Mouse (Mus musculus): ENCODE measurements at regions not wholly inside any gene's neighbourhood (a gene's known extent, or its start where the extent isn't known, plus 50 kb on each side); places are given as distances from the start of the nearest gene placed in this dataset.

DNA sequence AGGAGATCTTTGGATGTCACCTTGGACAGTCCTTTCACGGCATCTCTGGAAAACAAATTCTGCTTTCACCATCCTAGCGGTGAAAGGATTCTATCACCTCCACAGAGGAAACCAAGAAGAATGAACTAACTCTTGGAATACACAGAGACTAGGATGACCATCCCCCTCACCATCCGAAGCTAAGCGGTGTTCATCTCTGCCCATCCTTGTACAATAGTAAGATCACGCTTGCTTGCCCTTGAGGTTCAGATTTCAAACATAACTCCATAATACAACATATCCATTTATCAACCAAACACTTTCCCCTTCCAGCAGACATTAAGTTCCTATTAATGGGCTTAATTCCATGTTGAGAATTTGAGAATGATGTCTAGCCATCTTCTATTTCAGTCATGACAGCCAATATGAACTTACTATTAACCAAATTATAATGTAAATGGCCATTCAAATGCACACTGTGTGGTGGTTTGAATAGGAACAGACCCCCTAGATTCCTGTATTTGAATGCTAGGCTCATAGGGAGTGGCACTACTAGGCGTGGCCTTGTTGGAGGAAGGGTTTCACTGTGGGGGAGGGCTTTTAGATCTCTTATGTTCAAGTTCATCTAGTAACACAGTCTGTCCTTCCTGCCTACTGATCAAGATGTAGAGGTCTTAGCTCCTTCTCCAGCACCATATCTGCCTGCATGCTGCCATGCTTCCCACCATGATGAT, 281.4 kb downstream of the Adamts20 start:
- H3K4me3 ChIP-seq (ENCODE audit: low read depth, low read length) = no peak overlapping the region
- no peaks in the 10 kb centered on the region for H3K27me3 ChIP-seq (replicated peaks; ENCODE audit: control insufficient read depth, insufficient read depth, low read length)
- ATAC-seq (replicated peaks; ENCODE audit: low FRiP score) = no peak
- H3K9ac ChIP-seq (ENCODE audit: low read depth, low read length) = no peak overlapping the region
- no peaks in the 10 kb centered on the region for H3K36me3 ChIP-seq (ENCODE audit: control insufficient read depth, insufficient read depth, low read length)
- H3K4me1 ChIP-seq (replicated peaks; ENCODE audit: control insufficient read depth, insufficient read depth, low read length) = no peaks in the 10 kb centered on the region
- 85% methylated on average over 6 of the region's 6 CpGs for WGBS
- H3K9me3 ChIP-seq (ENCODE audit: control insufficient read depth, low read length) = no peaks in the 10 kb centered on the region
- no peak for DNase-seq (ENCODE audit: low spot score)
- H3K27ac ChIP-seq (ENCODE audit: low read depth, low read length) = no peak overlapping the region
- H3K4me2 ChIP-seq = no peak overlapping the region

DNA sequence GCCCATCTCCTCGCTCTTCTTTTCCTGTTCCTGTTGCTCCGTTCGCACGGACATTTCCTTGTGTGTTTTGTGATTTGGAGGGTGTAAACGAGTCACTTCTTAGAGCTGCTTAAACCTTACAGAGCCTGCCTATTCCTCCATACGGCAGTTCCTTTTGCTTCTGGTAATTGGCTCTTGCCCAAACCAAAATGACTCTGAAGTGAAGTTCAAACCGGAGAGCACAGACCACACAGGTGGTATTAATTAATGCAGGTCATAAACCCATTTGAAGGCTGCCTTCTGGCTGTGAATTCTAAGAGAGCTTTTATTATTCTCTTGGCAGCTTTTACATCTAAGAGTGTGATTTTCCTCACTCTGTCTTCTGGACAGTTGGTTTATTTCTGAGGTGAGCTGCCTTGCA, 291.1 kb downstream of the Adamts20 start:
- DNase-seq (ENCODE audit: low spot score) = no peak
- no peaks in the 10 kb centered on the region for H3K4me1 ChIP-seq (replicated peaks; ENCODE audit: control insufficient read depth, insufficient read depth, low read length)
- no peaks in the 10 kb centered on the region for H3K36me3 ChIP-seq (ENCODE audit: control insufficient read depth, insufficient read depth, low read length)
- ATAC-seq (replicated peaks; ENCODE audit: low FRiP score) = no peak
- H3K27me3 ChIP-seq (replicated peaks; ENCODE audit: control insufficient read depth, insufficient read depth, low read length) = no peaks in the 10 kb centered on the region
- no peak overlapping the region for H3K4me3 ChIP-seq (ENCODE audit: low read depth, low read length)
- no peaks in the 10 kb centered on the region for H3K9me3 ChIP-seq (ENCODE audit: control insufficient read depth, low read length)
- no peak overlapping the region for H3K4me2 ChIP-seq
- H3K9ac ChIP-seq (ENCODE audit: low read depth, low read length) = no peak overlapping the region
- whole genome bisulfite sequencing = 68% methylated on average over 7 of the region's 7 CpGs
- H3K27ac ChIP-seq (ENCODE audit: low read depth, low read length) = no peak overlapping the region

DNA sequence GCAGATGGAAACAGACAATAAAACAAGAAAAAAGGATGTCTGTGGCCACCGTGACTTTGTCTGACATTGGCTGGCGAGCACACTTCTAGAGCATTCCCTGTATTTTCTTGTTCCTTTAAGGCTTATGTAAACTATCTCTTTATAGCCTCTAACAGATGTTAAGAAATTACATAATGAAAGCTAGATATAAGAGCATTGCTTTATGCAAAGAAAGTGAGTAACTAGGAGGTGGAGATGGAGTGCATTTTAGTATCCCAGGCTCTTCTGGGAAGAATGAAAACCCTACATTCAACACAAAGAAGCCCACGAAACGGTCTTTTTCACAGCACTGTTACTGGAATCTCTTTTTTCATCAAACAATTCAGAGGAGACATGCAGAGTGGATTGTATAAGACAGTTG, 304.4 kb downstream of the Adamts20 start:
- Histone ChIP-seq H3K27ac (ENCODE audit: low read depth, low read length) (no peak overlapping the region), H3K9me3 (ENCODE audit: control insufficient read depth, low read length) (no peaks in the 10 kb centered on the region), H3K9ac (ENCODE audit: low read depth, low read length) (no peak overlapping the region), H3K4me1 (replicated peaks; ENCODE audit: control insufficient read depth, insufficient read depth, low read length) (no peaks in the 10 kb centered on the region), H3K36me3 (ENCODE audit: control insufficient read depth, insufficient read depth, low read length) (no peaks in the 10 kb centered on the region), H3K4me2 (no peak overlapping the region), H3K4me3 (ENCODE audit: low read depth, low read length) (no peak overlapping the region), H3K27me3 (replicated peaks; ENCODE audit: control insufficient read depth, insufficient read depth, low read length) (no peaks in the 10 kb centered on the region)
- DNase-seq (ENCODE audit: low spot score) (no peak), ATAC-seq (replicated peaks; ENCODE audit: low FRiP score) (no peak)
- 92% methylated on average over 4 of the region's 4 CpGs for WGBS

DNA sequence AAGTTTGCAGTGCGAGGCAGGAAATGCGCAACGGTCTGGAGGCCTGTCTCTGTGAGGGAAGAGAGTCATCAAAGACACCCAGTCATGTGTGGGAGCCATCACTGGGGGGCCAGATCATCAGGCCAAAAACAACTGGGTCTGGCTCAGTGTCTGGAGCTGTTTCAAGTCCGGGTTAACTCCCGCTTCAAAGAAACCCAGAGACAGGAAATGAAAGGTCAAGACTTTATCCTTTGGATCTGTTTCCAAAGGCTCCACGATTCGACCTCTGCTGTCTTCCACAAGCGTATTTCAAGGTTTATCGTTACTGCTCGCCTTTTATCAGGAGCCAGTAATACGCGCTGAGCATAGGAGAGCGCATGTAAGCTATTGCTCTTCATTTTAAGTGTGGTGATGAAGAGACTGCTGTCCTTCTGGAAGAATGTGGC, 325.7 kb downstream of the Adamts20 start:
- Histone ChIP-seq H3K27me3 (replicated peaks; ENCODE audit: control insufficient read depth, insufficient read depth, low read length) (no peaks in the 10 kb centered on the region), H3K36me3 (ENCODE audit: control insufficient read depth, insufficient read depth, low read length) (no peaks in the 10 kb centered on the region), H3K9ac (ENCODE audit: low read depth, low read length) (no peak overlapping the region), H3K4me1 (replicated peaks; ENCODE audit: control insufficient read depth, insufficient read depth, low read length) (no peaks in the 10 kb centered on the region), H3K4me2 (no peak overlapping the region), H3K9me3 (ENCODE audit: control insufficient read depth, low read length) (no peaks in the 10 kb centered on the region), H3K27ac (ENCODE audit: low read depth, low read length) (no peak overlapping the region), H3K4me3 (ENCODE audit: low read depth, low read length) (no peak overlapping the region)
- no peak for DNase-seq (ENCODE audit: low spot score)
- ATAC-seq (replicated peaks; ENCODE audit: low FRiP score) = no peak
- 61% methylated on average over 13 of the region's 13 CpGs for WGBS

DNA sequence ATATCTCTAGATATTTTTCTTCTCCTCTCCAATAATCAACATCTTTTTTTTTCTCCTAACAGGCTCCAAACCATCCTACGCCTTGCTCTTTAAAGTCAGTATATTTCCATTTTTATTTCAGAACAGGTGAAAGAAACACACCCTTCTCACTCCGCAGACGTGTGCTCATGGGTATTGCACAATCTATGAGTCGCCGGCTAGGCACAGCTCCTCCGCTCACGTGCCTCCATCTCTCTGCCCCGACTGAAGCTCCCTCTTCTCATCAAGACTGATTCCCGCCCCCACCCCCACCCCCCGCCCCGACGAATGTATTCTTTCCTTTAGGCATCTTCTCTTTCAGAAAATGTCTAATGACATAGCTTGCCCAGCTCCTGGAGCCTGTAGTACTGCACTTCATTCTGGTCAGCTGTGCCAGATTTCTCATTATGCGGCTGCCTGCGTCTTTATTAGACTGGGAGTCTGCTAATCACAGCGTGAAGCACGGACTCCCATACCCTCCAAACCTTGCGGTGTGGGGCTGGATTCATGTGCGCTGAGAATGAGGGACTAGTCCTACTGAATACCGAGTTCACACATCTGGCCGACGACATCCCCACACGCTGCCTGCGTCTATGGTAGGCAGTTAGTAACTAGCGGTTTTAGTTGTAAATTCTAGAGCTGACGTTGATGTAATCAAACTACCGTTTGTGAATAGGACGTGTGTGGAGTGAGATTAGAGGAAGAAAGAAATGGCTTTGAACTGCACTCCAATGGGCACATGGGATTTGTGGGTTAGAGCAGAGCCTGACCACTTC, 327.9 kb downstream of the Adamts20 start:
- H3K9ac ChIP-seq (ENCODE audit: low read depth, low read length) = no peak overlapping the region
- 77% methylated on average over 27 of the region's 27 CpGs for WGBS

DNA sequence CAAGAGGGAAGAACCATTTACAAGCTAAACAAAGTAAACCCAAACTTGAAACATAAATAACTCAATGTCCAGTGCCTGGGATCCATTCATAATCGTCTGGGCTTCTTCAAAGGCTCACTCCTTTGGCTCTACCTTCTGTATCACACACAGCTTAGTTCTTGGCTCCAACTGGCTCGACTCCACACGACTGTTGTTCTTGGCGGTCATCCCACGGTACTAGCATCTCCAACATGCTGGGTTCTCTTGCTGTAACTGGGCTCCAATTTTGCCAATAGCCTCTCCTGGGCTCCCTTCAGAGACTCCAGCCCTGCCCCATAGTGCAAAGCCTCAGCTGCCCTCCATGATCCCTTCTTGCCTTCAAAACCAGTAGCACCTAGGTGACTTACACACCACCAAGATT, 352.4 kb downstream of the Adamts20 start:
- no peak overlapping the region for H3K9ac ChIP-seq (ENCODE audit: low read depth, low read length)
- no peaks in the 10 kb centered on the region for H3K4me1 ChIP-seq (replicated peaks; ENCODE audit: control insufficient read depth, insufficient read depth, low read length)
- H3K36me3 ChIP-seq (ENCODE audit: control insufficient read depth, insufficient read depth, low read length) = no peaks in the 10 kb centered on the region
- H3K27ac ChIP-seq (ENCODE audit: low read depth, low read length) = no peak overlapping the region
- no peaks in the 10 kb centered on the region for H3K27me3 ChIP-seq (replicated peaks; ENCODE audit: control insufficient read depth, insufficient read depth, low read length)
- ATAC-seq (replicated peaks; ENCODE audit: low FRiP score) (no peak), DNase-seq (ENCODE audit: low spot score) (no peak)
- H3K9me3 ChIP-seq (ENCODE audit: control insufficient read depth, low read length) = no peaks in the 10 kb centered on the region
- H3K4me2 ChIP-seq = no peak overlapping the region
- WGBS = 79% methylated on average over 5 of the region's 5 CpGs
- no peak overlapping the region for H3K4me3 ChIP-seq (ENCODE audit: low read depth, low read length)

More for the DNA sequence above, 327.9 kb downstream of the Adamts20 start:
- Histone ChIP-seq H3K9me3 (ENCODE audit: control insufficient read depth, low read length) (no peaks in the 10 kb centered on the region), H3K36me3 (ENCODE audit: control insufficient read depth, insufficient read depth, low read length) (no peaks in the 10 kb centered on the region), H3K4me3 (ENCODE audit: low read depth, low read length) (no peak overlapping the region), H3K4me1 (replicated peaks; ENCODE audit: control insufficient read depth, insufficient read depth, low read length) (no peaks in the 10 kb centered on the region), H3K4me2 (no peak overlapping the region), H3K27ac (ENCODE audit: low read depth, low read length) (no peak overlapping the region), H3K27me3 (replicated peaks; ENCODE audit: control insufficient read depth, insufficient read depth, low read length) (no peaks in the 10 kb centered on the region)
- ATAC-seq (replicated peaks; ENCODE audit: low FRiP score) (no peak), DNase-seq (ENCODE audit: low spot score) (no peak)

DNA sequence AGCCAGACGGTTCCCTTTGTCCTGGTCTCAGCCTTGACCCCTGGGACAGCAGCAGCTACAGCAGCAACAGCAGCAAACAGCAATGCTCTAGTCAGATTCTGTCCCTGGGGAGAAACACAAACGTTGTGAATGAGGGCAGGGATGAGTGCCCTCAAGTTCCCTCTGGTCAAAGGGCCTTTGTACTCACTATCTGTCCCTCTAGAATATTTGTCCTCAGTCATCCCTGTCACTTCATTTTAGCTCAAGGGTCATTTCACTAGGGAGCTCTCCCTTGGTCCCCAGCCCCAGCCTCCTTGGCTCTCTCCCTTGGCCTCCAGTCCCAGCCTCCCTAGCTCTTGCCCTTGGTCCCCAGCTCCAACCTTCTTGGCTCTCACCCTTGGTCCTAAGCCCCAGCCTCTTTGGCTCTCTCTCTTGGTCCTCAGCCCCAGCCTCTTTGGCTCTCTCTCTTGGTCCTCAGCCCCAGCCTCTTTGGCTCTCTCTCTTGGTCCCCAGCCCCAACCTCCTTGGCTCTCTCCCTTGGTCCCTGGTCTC, 358.0 kb downstream of the Adamts20 start:
- Histone ChIP-seq H3K9me3 (ENCODE audit: control insufficient read depth, low read length) (no peaks in the 10 kb centered on the region), H3K36me3 (ENCODE audit: control insufficient read depth, insufficient read depth, low read length) (no peaks in the 10 kb centered on the region), H3K4me1 (replicated peaks; ENCODE audit: control insufficient read depth, insufficient read depth, low read length) (no peaks in the 10 kb centered on the region), H3K27ac (ENCODE audit: low read depth, low read length) (no peak overlapping the region), H3K4me2 (no peak overlapping the region), H3K9ac (ENCODE audit: low read depth, low read length) (no peak overlapping the region), H3K4me3 (ENCODE audit: low read depth, low read length) (no peak overlapping the region), H3K27me3 (replicated peaks; ENCODE audit: control insufficient read depth, insufficient read depth, low read length) (no peaks in the 10 kb centered on the region)
- DNase-seq (ENCODE audit: low spot score) (no peak), ATAC-seq (replicated peaks; ENCODE audit: low FRiP score) (no peak)
- 30% methylated on average over 2 of the region's 2 CpGs for WGBS

DNA sequence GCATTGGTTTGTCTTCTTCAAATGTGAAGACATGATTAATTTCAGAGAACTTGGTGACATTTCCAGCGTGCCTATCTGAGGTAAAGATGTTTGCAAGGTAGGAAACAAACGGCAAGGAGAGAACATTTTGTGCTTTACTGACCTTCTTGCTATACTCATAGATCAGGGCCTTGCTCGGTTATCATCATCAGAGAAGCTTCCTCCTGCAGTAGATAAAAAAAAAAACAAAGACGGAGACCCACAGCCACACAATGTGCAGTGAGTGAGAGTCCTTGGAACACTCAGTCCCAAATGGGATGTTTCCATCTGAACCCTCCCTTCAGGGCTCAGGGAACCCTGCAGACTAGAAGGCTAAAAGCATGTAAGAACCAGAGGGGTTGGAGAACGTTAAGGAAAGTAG, 374.6 kb downstream of the Adamts20 start:
- Histone ChIP-seq H3K4me3 (ENCODE audit: low read depth, low read length) (no peak overlapping the region), H3K9ac (ENCODE audit: low read depth, low read length) (no peak overlapping the region), H3K27me3 (replicated peaks; ENCODE audit: control insufficient read depth, insufficient read depth, low read length) (no peaks in the 10 kb centered on the region), H3K9me3 (ENCODE audit: control insufficient read depth, low read length) (no peaks in the 10 kb centered on the region), H3K27ac (ENCODE audit: low read depth, low read length) (no peak overlapping the region), H3K4me2 (no peak overlapping the region), H3K36me3 (ENCODE audit: control insufficient read depth, insufficient read depth, low read length) (no peaks in the 10 kb centered on the region), H3K4me1 (replicated peaks; ENCODE audit: control insufficient read depth, insufficient read depth, low read length) (no peaks in the 10 kb centered on the region)
- DNase-seq (ENCODE audit: low spot score) (no peak), ATAC-seq (replicated peaks; ENCODE audit: low FRiP score) (no peak)
- whole genome bisulfite sequencing = 71% methylated on average over 5 of the region's 5 CpGs

DNA sequence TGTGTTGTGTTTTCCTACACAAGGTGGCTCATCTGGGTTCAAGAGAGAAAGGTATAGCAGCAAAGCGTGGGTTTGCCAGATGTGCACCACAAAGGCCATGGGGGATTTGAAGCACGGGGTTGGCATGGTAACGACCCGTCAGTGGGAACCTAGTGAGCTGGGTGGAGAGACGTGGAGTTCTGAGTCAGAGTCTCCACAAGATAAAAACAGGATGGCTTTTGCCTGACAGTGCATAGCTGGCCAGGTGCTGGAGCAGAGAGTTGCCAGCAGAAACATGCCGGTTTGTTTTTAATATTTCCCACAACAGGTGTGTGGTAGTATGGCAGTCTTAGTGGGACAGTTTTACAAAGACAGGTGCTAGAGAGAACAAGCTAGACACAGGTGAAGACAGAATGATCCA, 375.4 kb downstream of the Adamts20 start:
- ATAC-seq (replicated peaks; ENCODE audit: low FRiP score) (no peak), DNase-seq (ENCODE audit: low spot score) (no peak)
- Histone ChIP-seq H3K4me3 (ENCODE audit: low read depth, low read length) (no peak overlapping the region), H3K9ac (ENCODE audit: low read depth, low read length) (no peak overlapping the region), H3K4me1 (replicated peaks; ENCODE audit: control insufficient read depth, insufficient read depth, low read length) (no peaks in the 10 kb centered on the region), H3K9me3 (ENCODE audit: control insufficient read depth, low read length) (no peaks in the 10 kb centered on the region), H3K27ac (ENCODE audit: low read depth, low read length) (no peak overlapping the region), H3K4me2 (no peak overlapping the region), H3K27me3 (replicated peaks; ENCODE audit: control insufficient read depth, insufficient read depth, low read length) (no peaks in the 10 kb centered on the region), H3K36me3 (ENCODE audit: control insufficient read depth, insufficient read depth, low read length) (no peaks in the 10 kb centered on the region)
- WGBS = 75% methylated on average over 6 of the region's 6 CpGs

Measured in liver, embryonic 11.5 days (tissue).